Mouse (Mus musculus): ENCODE measurements around the gene Vps51.

GRCm38 (mm10) chr19:6073889-6074288 is 3.1 kb downstream of the Vps51 start:
- TF ChIP-seq CTCF (IDR thresholded peaks at IDR 0.05; ENCODE audit: low read depth, low read length) = no peak
- TF ChIP-seq POLR2A (IDR thresholded peaks at IDR 0.05; ENCODE audit: extremely low read depth, insufficient read depth, low read length) = no peak

Data from liver, adult 2 months (tissue).